Mouse (Mus musculus) cerebellum, adult 11-12 months (tissue): ENCODE measurements around the gene Mta1.
A peak's percentile ranks its signal among the peaks of the same experiment; 100 is the strongest.

Experiments used
- DNase-seq: peaks from one replicate; pipeline ENCODE4 v3.0.0; 2022

Mta1 gene

GRCm38 (mm10) chr12:113151046-113151445, 53.0 kb downstream of the Mta1 start:
- DNase-seq, result no peak

- DNase-seq, result no peak
These were observed 53.7 kb downstream of the Mta1 start for GRCm38 (mm10) chr12:113151661-113152271.

GRCm38 (mm10) chr12:113152272-113152661, 54.2 kb downstream of the Mta1 start:
- peak; percentile 23 for DNase-seq

GRCm38 (mm10) chr12:113152991-113153525, 55.0 kb downstream of the Mta1 start:
- DNase-seq, result peak; percentile 28

GRCm38 (mm10) chr12:113153971-113154370, 55.9 kb downstream of the Mta1 start:
- peak; percentile 46 for DNase-seq

GRCm38 (mm10) chr12:113154747-113155075, 56.6 kb downstream of the Mta1 start:
- no peak for DNase-seq

GRCm38 (mm10) chr12:113155076-113155771, 57.1 kb downstream of the Mta1 start:
- peak; percentile 74 for DNase-seq

- peak; percentile 100 for DNase-seq
These were observed 57.9 kb downstream of the Mta1 start, which contains the start of gene Tedc1 for GRCm38 (mm10) chr12:113155887-113156539. TSS of gene Tedc1 (plus strand) at chr12:113156421.

GRCm38 (mm10) chr12:113156540-113156929, 58.5 kb downstream of the Mta1 start:
- no peak for DNase-seq

- DNase-seq, result peak; percentile 69
These were observed 58.9 kb downstream of the Mta1 start for GRCm38 (mm10) chr12:113157002-113157401.

GRCm38 (mm10) chr12:113157521-113157920, 59.4 kb downstream of the Mta1 start:
- DNase-seq, result peak; percentile 31

GRCm38 (mm10) chr12:113157971-113158370, 59.9 kb downstream of the Mta1 start:
- peak; percentile 33 for DNase-seq

GRCm38 (mm10) chr12:113163561-113164006, 65.5 kb downstream of the Mta1 start:
- DNase-seq, result peak; percentile 62

GRCm38 (mm10) chr12:113168031-113168536, 70.0 kb downstream of the Mta1 start:
- no peak for DNase-seq

- DNase-seq, result no peak
These were observed 79.1 kb downstream of the Mta1 start for GRCm38 (mm10) chr12:113176960-113177725.

GRCm38 (mm10) chr12:113181020-113181419, 82.9 kb downstream of the Mta1 start:
- no peak for DNase-seq

GRCm38 (mm10) chr12:113184945-113185344, 86.9 kb downstream of the Mta1 start:
- peak; percentile 31 for DNase-seq

GRCm38 (mm10) chr12:113185442-113186291, 87.6 kb downstream of the Mta1 start, which contains the start of gene Tmem121:
TSS of gene Tmem121 (plus strand) at chr12:113185930.
- DNase-seq, result peak; percentile 73

GRCm38 (mm10) chr12:113186326-113187010, 88.4 kb downstream of the Mta1 start:
- DNase-seq, result peak; percentile 57
